Mouse (Mus musculus): Measurements from ENCODE around the gene Akap5.

Akap5 gene

GRCm38 (mm10) chr12:76324679-76325431 lies at the start of gene Akap5:
TSS of gene Akap5 (plus strand) at chr12:76324891.
- peak; percentile 65 for DNase-seq

- DNase-seq = no peak
Observed at GRCm38 (mm10) chr12:76278209-76278608, 46.5 kb upstream of the Akap5 start.

- no peak for DNase-seq
Observed at GRCm38 (mm10) chr12:76280556-76280955, 44.1 kb upstream of the Akap5 start.

GRCm38 (mm10) chr12:76281111-76281660 lies 43.5 kb upstream of the Akap5 start:
- DNase-seq = no peak

GRCm38 (mm10) chr12:76282132-76282531 lies 42.6 kb upstream of the Akap5 start:
- no peak for DNase-seq

- DNase-seq = no peak
Observed at GRCm38 (mm10) chr12:76282532-76283173, 42.0 kb upstream of the Akap5 start.

GRCm38 (mm10) chr12:76285418-76285817 lies 39.3 kb upstream of the Akap5 start:
- no peak for DNase-seq

GRCm38 (mm10) chr12:76287986-76288385 lies 36.7 kb upstream of the Akap5 start:
- no peak for DNase-seq

GRCm38 (mm10) chr12:76288494-76288893 lies 36.2 kb upstream of the Akap5 start:
- no peak for DNase-seq

GRCm38 (mm10) chr12:76289428-76289827 lies 35.3 kb upstream of the Akap5 start:
- no peak for DNase-seq

GRCm38 (mm10) chr12:76290271-76290670 lies 34.4 kb upstream of the Akap5 start:
- DNase-seq = peak; percentile 15

- DNase-seq = peak; percentile 44
Observed at GRCm38 (mm10) chr12:76293192-76293591, 31.5 kb upstream of the Akap5 start.

- DNase-seq = no peak
Observed at GRCm38 (mm10) chr12:76297830-76298229, 26.9 kb upstream of the Akap5 start.

GRCm38 (mm10) chr12:76299361-76299906 lies 25.3 kb upstream of the Akap5 start:
- DNase-seq = no peak

GRCm38 (mm10) chr12:76300367-76300766 lies 24.3 kb upstream of the Akap5 start:
- no peak for DNase-seq

- DNase-seq = no peak
Observed at GRCm38 (mm10) chr12:76303474-76303873, 21.2 kb upstream of the Akap5 start.

GRCm38 (mm10) chr12:76304199-76304598 lies 20.5 kb upstream of the Akap5 start:
- no peak for DNase-seq

GRCm38 (mm10) chr12:76305107-76305506 lies 19.6 kb upstream of the Akap5 start:
- DNase-seq = no peak

GRCm38 (mm10) chr12:76306852-76307561 lies 17.7 kb upstream of the Akap5 start:
- DNase-seq = no peak

GRCm38 (mm10) chr12:76307964-76308363 lies 16.7 kb upstream of the Akap5 start:
- DNase-seq = no peak

- DNase-seq = no peak
Observed at GRCm38 (mm10) chr12:76308436-76308835, 16.3 kb upstream of the Akap5 start.

GRCm38 (mm10) chr12:76310007-76310406 lies 14.7 kb upstream of the Akap5 start:
- DNase-seq = no peak

GRCm38 (mm10) chr12:76310633-76311032 lies 14.1 kb upstream of the Akap5 start:
- no peak for DNase-seq

Measured in thymus, postnatal 25 days (tissue).